Mouse (Mus musculus) embryonic facial prominence, embryonic 13.5 days (tissue): ENCODE results near the gene Atmin. TPM values are rescaled to one million over a fixed set of nuclear protein-coding genes. Genes with fewer than 3 reads are reported as not detected.

Experiments used
- ATAC-seq: fragments of 200-750 bp; cut with Nextera tagmentation; 2 replicates; pipeline ENCODE4 v1.8.0; 2017; ENCODE audit warnings: low read depth; ENCODE audit not compliant: insufficient number of reproducible peaks, insufficient read depth, low FRiP score, low TSS enrichment
- H3K27ac ChIP-seq: fragments of 300-500 bp; sonication (generic); 2 replicates; pipeline ENCODE4 v1.5.1; 2015; ENCODE audit warnings: moderate library complexity, mild to moderate bottlenecking, inconsistent platforms
- H3K27me3 ChIP-seq: fragments of 300-500 bp; sonication (generic); 2 replicates; pipeline ENCODE4 v1.6.1; 2015; ENCODE audit warnings: mild to moderate bottlenecking, inconsistent platforms
- H3K36me3 ChIP-seq: fragments of 300-500 bp; sonication (generic); 2 replicates; pipeline ENCODE4 v1.6.1; 2015; ENCODE audit warnings: mild to moderate bottlenecking, inconsistent platforms
- H3K4me1 ChIP-seq: fragments of 300-500 bp; sonication (generic); 2 replicates; pipeline ENCODE4 v1.6.1; 2015; ENCODE audit warnings: inconsistent platforms
- H3K4me2 ChIP-seq: fragments of 300-500 bp; sonication (generic); 2 replicates; pipeline ENCODE4 v1.6.1; 2015; ENCODE audit warnings: moderate library complexity, mild to moderate bottlenecking, inconsistent platforms
- H3K4me3 ChIP-seq: fragments of 300-500 bp; sonication (generic); 2 replicates; pipeline ENCODE4 v1.5.1; 2015; ENCODE audit warnings: mild to moderate bottlenecking, inconsistent platforms
- H3K9ac ChIP-seq: fragments of 300-500 bp; sonication (generic); 2 replicates; pipeline ENCODE4 v1.6.1; 2015; ENCODE audit warnings: mild to moderate bottlenecking, inconsistent platforms
- H3K9me3 ChIP-seq: fragments of 300-500 bp; sonication (generic); 2 replicates; pipeline ENCODE4 v1.6.1; 2016; ENCODE audit warnings: inconsistent platforms
- WGBS: fragments of 180-500 bp; shearing (Covaris S2); methylation state at CpG from one replicate; pipeline ENCODE4 v1.1.7; 2015; ENCODE audit warnings: mixed read lengths; 5-methylcytosine and 5-hydroxymethylcytosine counted together
- polyA plus RNA-seq: library from polyadenylated mRNA; unstranded; fragments of >200 nt; fragmentation: Nextera tagmentation; extraction: Ambion mirVana; gene quantifications from 2 replicates; pipeline ENCODE4 v1.2.1, GENCODE M21; 2015

The Atmin gene
- polyA plus RNA-seq, 1 experiment from 2014 or later: 9.0 TPM

GRCm38 (mm10) chr8:116934976-116935375 lies 8.2 kb upstream of the Atmin start:
- no peak overlapping the region for H3K27ac ChIP-seq
- H3K36me3 ChIP-seq: peaks cover 70% of the 10 kb centered on the region
- 84% methylated on average over 4 of the region's 4 CpGs for WGBS

DNA sequence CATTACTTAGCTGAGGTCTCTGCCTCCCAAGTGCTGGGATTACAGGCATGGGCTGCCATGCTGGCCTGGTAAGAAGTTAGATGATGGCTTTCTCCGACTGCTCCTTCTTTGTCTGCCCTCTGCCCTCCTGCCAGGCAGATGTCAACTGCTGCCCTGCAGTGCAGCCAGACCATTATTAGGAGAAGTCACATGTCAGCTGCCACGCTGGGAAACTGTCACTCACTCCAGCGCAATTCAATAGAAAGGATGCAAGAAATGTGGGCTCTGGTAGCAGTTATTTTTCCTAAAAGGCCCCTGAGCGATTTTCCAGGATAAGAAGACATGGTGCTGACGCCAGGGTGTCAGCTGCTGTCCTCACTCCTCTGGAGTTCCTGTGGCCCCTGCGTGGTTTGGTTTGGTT lies 7.7 kb upstream of the Atmin start:
- Histone ChIP-seq H3K36me3 (peaks cover 70% of the 10 kb centered on the region), H3K9ac (no peak overlapping the region), H3K4me1 (no peaks in the 10 kb centered on the region), H3K27me3 (no peaks in the 10 kb centered on the region), H3K27ac (no peak overlapping the region), H3K4me3 (no peak overlapping the region), H3K9me3 (no peaks in the 10 kb centered on the region), H3K4me2 (no peak overlapping the region)
- 73% methylated on average over 6 of the region's 6 CpGs for WGBS
- ATAC-seq: no peak

More at GRCm38 (mm10) chr8:116934976-116935375, 8.2 kb upstream of the Atmin start:
- Histone ChIP-seq H3K9ac (no peak overlapping the region), H3K4me1 (no peaks in the 10 kb centered on the region), H3K9me3 (no peaks in the 10 kb centered on the region), H3K27me3 (no peaks in the 10 kb centered on the region), H3K4me3 (no peak overlapping the region), H3K4me2 (no peak overlapping the region)
- ATAC-seq: no peak

DNA sequence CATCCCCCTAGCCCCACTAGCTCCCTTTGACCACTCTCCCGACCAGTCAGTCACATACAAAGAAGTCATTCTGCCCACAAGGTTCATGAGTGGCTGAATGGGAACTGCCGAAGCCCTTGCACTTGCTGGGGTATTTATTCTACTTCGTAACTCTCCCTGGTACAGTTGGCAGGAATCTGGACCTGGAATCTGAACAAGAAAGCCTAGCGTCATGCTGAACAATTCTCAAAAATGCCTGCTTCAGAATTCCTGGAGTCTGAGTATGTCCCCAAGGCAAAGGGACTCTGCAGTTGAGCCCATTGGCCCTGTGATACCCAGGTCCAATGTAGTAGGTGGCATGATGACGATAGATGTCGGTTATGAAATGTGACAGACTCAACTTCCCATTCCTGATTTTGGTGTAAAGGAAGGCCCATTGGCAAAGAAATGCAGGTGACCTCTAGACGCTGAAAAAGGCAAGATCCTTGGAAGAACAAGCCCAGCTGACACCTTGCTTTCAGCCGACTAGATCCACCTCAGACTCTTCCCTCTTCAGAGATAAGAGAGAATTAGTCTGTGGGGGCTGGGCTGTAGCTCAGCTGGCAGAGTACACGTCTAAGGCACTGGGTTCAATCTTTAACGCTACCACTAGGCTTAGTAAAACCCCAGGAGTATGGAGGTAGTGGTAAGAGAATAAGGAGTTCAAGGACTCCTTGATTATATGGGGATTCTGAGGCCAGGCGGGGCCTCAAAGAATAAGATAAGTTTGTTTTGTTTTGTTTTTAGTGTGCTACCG lies 722 bp upstream of the Atmin start:
- no peaks in the 10 kb centered on the region for H3K27me3 ChIP-seq
- ATAC-seq: no peak
- H3K4me1 ChIP-seq: peaks cover 22% of the 10 kb centered on the region
- H3K27ac ChIP-seq: no peak overlapping the region
- peak overlapping the region; percentile 96 for H3K4me2 ChIP-seq
- H3K9ac ChIP-seq: no peak overlapping the region
- H3K36me3 ChIP-seq: peaks cover 6% of the 10 kb centered on the region
- WGBS: 82% methylated on average over 12 of the region's 12 CpGs
- peak overlapping the region; percentile 97 for H3K4me3 ChIP-seq
- H3K9me3 ChIP-seq: no peaks in the 10 kb centered on the region

DNA sequence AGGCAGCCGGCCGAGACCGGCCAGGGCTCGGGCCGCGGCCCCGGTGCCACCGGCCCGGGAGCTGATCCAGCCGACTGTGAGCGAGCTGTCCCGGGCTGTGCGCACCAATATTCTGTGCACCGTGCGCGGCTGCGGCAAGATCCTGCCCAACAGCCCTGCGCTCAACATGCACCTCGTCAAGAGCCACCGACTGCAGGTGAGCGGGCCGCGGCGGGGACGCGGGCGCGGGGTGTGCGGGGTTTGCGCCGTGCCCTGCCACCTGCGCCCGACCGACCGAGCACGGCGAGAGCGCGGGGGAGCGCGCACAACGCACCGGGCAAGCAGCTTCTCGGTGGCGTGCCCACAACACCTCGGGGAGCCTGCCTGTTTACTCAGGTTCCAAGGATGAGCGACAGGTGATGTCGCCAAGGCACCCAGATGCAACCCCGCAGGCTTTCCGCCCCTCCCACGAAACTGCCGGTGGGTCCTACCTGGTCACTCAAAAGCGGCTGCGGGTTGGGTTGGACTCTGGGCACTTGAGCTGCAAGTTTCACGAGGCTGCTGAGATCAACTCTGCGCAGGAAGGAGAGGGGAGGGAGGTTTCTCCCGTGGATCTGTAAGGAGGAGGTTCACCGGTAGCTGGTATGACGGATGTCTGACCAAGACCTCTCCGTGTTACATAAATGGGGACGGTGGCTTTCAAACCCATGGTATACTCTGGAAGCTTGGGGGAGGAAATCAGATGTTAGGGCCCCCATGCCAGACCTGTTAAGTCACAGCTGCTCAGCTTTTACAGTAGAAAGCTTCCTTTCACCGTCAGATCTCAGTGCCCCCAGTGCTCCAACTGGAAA lies 577 bp downstream of the Atmin start:
- no peak overlapping the region for H3K27ac ChIP-seq
- H3K9me3 ChIP-seq: no peaks in the 10 kb centered on the region
- H3K4me3 ChIP-seq: peak overlapping the region; percentile 97
- H3K9ac ChIP-seq: peak overlapping the region; percentile 88
- WGBS: under 1% methylated on average over 62 of the region's 62 CpGs
- H3K4me1 ChIP-seq: peaks cover 22% of the 10 kb centered on the region
- H3K4me2 ChIP-seq: peak overlapping the region; percentile 96
- ATAC-seq: peak; percentile 44; the same call in 1 of the 2 replicates
- no peaks in the 10 kb centered on the region for H3K27me3 ChIP-seq
- peaks cover 4% of the 10 kb centered on the region for H3K36me3 ChIP-seq

DNA sequence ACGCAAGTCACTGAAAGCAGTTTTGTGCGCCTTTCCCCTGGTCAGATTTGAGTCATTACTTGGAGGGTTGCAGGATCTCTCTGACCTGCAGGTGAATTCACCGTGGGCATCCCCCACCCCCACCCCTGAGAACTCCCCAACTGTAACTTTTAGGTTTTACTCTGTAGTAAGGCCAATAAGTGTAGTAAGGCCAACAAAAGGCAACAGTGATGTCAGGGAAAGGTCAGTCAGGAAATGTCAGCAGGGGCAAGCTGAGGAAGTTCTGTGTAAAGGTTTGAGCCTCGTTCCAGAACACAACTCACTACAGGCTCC lies 1.1 kb downstream of the Atmin start:
- H3K9ac ChIP-seq: peak overlapping the region; percentile 88
- no peaks in the 10 kb centered on the region for H3K27me3 ChIP-seq
- no peaks in the 10 kb centered on the region for H3K9me3 ChIP-seq
- 9% methylated on average over 4 of the region's 4 CpGs for WGBS
- peak overlapping the region; percentile 96 for H3K4me2 ChIP-seq
- peaks cover 4% of the 10 kb centered on the region for H3K36me3 ChIP-seq
- H3K4me1 ChIP-seq: peaks cover 22% of the 10 kb centered on the region
- no peak for ATAC-seq
- no peak overlapping the region for H3K27ac ChIP-seq
- H3K4me3 ChIP-seq: peak overlapping the region; percentile 97

- H3K27ac ChIP-seq: no peak overlapping the region
- no peak for ATAC-seq
- H3K4me1 ChIP-seq: peaks cover 22% of the 10 kb centered on the region
- WGBS: 75% methylated on average over 9 of the region's 9 CpGs
- no peaks in the 10 kb centered on the region for H3K27me3 ChIP-seq
- H3K9me3 ChIP-seq: no peaks in the 10 kb centered on the region
- H3K4me2 ChIP-seq: no peak overlapping the region
- H3K36me3 ChIP-seq: peaks cover 4% of the 10 kb centered on the region
- no peak overlapping the region; the same call in 1 of the 2 replicates for H3K9ac ChIP-seq
- H3K4me3 ChIP-seq: no peak overlapping the region
Measured at GRCm38 (mm10) chr8:116945169-116945910, 2.1 kb downstream of the Atmin start.

GRCm38 (mm10) chr8:116946268-116946838 lies 3.2 kb downstream of the Atmin start:
- ATAC-seq: no peak
- H3K27me3 ChIP-seq: no peaks in the 10 kb centered on the region
- no peak overlapping the region for H3K4me2 ChIP-seq
- 0 out of 2 replicates have a peak overlapping the region, but pooled peaks have one; percentile 33 for H3K9ac ChIP-seq
- H3K4me3 ChIP-seq: no peak overlapping the region
- H3K9me3 ChIP-seq: no peaks in the 10 kb centered on the region
- peaks cover 27% of the 10 kb centered on the region for H3K4me1 ChIP-seq
- WGBS: 85% methylated on average over 21 of the region's 21 CpGs
- H3K27ac ChIP-seq: no peak overlapping the region
- no peaks in the 10 kb centered on the region for H3K36me3 ChIP-seq

DNA sequence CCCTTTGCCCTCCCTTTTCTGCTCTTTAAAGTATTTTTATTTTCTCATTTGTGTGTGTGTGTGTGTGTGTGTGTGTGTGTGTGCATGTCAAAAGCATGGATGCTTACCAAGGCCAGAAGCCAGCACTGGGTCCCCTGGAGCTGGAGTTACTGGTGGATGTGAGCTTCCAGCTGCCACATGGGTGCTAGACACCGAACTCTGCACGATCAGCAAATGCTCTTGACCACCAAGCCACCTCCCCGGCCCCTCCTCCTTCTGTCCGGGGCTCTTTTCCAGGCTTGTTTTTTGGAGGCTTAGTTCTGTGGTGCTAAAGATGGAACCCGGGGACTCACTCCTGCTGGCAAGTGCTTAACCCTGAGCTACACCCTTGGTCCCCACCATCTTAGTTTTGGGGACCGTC lies 3.7 kb downstream of the Atmin start:
- H3K9ac ChIP-seq: no peak overlapping the region
- no peak overlapping the region for H3K4me3 ChIP-seq
- no peaks in the 10 kb centered on the region for H3K9me3 ChIP-seq
- no peak overlapping the region for H3K4me2 ChIP-seq
- no peak overlapping the region for H3K27ac ChIP-seq
- WGBS: 90% methylated on average over 6 of the region's 6 CpGs
- peaks cover 32% of the 10 kb centered on the region for H3K4me1 ChIP-seq
- ATAC-seq: no peak
- H3K27me3 ChIP-seq: no peaks in the 10 kb centered on the region
- H3K36me3 ChIP-seq: no peaks in the 10 kb centered on the region

- no peak overlapping the region for H3K4me2 ChIP-seq
- H3K27ac ChIP-seq: no peak overlapping the region
- H3K9me3 ChIP-seq: no peaks in the 10 kb centered on the region
- H3K36me3 ChIP-seq: no peaks in the 10 kb centered on the region
- no peak for ATAC-seq
- peaks cover 35% of the 10 kb centered on the region for H3K4me1 ChIP-seq
- 86% methylated on average over 7 of the region's 7 CpGs for WGBS
- no peak overlapping the region for H3K9ac ChIP-seq
- no peak overlapping the region for H3K4me3 ChIP-seq
- H3K27me3 ChIP-seq: no peaks in the 10 kb centered on the region
Measured at GRCm38 (mm10) chr8:116947589-116947988, 4.4 kb downstream of the Atmin start.

DNA sequence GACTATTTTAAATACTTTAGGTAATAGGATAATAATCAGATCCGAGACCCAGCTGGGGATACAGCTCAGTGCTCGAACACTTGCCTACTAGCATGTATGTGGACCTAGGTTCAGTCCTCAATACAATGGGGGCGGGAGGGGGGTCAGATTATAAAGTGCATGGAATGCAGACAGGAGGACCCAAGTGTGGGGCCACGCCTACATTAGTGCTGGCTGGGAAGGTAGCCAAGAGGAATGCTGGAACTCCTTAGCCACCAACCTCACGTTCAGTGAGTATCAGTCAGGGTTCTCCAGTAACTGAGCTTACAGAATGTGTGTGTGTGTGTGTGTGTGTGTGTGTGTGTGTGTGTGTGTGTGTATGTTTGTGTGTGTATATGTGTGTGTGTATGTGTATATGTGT lies 8.2 kb downstream of the Atmin start:
- peaks cover 34% of the 10 kb centered on the region for H3K36me3 ChIP-seq
- no peaks in the 10 kb centered on the region for H3K9me3 ChIP-seq
- H3K9ac ChIP-seq: no peak overlapping the region
- H3K4me1 ChIP-seq: peaks cover 14% of the 10 kb centered on the region
- H3K27me3 ChIP-seq: no peaks in the 10 kb centered on the region
- 48% methylated on average over 5 of the region's 5 CpGs for WGBS
- 0 out of 2 replicates have a peak overlapping the region, but pooled peaks have one; percentile 16 for H3K27ac ChIP-seq
- H3K4me3 ChIP-seq: no peak overlapping the region
- H3K4me2 ChIP-seq: no peak overlapping the region
- ATAC-seq: no peak

DNA sequence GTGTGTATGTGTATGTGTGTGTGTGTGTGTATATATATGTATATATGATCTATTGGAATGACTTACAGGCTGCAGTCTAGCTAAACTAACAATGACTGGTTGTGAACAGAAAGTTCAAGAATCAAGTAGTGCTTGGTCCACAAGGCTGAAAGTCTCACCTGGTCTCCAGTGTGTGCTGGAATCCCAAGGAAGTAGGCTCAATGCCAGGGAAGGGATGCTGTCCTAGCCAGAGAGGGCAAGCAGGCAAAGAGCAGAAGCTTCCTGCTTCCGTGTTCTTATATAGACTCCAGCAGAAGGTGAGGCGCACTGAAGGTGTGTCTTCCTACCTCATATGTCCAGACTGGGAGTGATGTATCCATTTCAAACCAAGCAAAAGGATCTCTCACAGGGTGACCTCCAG lies 8.6 kb downstream of the Atmin start:
- ATAC-seq: no peak
- Histone ChIP-seq H3K4me1 (peaks cover 13% of the 10 kb centered on the region), H3K9me3 (no peaks in the 10 kb centered on the region), H3K4me3 (no peak overlapping the region), H3K9ac (no peak overlapping the region), H3K4me2 (no peak overlapping the region), H3K36me3 (peaks cover 38% of the 10 kb centered on the region), H3K27ac (no peak overlapping the region), H3K27me3 (no peaks in the 10 kb centered on the region)
- 94% methylated on average over 2 of the region's 2 CpGs for WGBS
